ENCODE assay signal across 19 mouse cellular contexts in genomic region chr11:48991740-48992520, GRCm38 (mm10). TPM values are rescaled to one million over a fixed set of nuclear protein-coding genes. Genes with fewer than 3 reads are reported as not detected.
A peak's percentile ranks its signal among the peaks of the same experiment; 100 is the strongest.
DNase-seq lines count a peak whose midpoint lies in the region; ATAC-seq and TF ChIP-seq lines count a peak whose summit lies in the region.
"Not testable (repeated sequence)": the region's sequence is repeated elsewhere in the genome, so short reads cannot be mapped to it uniquely, and the experiment has no call there.
"Had no signal": no experiment of that assay in that cellular context is flagged by ENCODE, and none has a peak within 500 bp of the region (broad histone marks: within the 10 kb centered on the region; RNA-seq: fewer than 3 reads in every experiment).

Gm12185 (minus strand) TSS chr11:48992226.

- not testable (repeated sequence) for H3K36me3 ChIP-seq in heart, adult 2 months (ENCODE audit: control insufficient read depth, insufficient read depth, low read length); testis, adult 2 months (ENCODE audit: control insufficient read depth, insufficient read depth, low read length)

- H3K27me3 ChIP-seq in heart, adult 2 months (ENCODE audit: control insufficient read depth, insufficient read depth, low read length); testis, adult 2 months (ENCODE audit: control insufficient read depth, insufficient read depth, low read length): not testable (repeated sequence)

- ATAC-seq in erythroblast, adult 5-6 weeks (replicated peaks; ENCODE audit: low FRiP score, poor library complexity, severe bottlenecking): peak; percentile 61

- 32% methylated on average over 4 of the region's 4 CpGs for WGBS in heart, adult 2 months

- not testable (repeated sequence) for H3K9ac ChIP-seq in heart, adult 2 months (ENCODE audit: low read depth, low read length)

- not testable (repeated sequence) for TF ChIP-seq CTCF in heart, adult 2 months (IDR thresholded peaks at IDR 0.05); testis, adult 2 months (IDR thresholded peaks at IDR 0.05; ENCODE audit: control insufficient read depth, insufficient read depth, insufficient replicate concordance, low read depth, low read length)

- not testable (repeated sequence) for H3K79me2 ChIP-seq in heart, adult 2 months (replicated peaks; ENCODE audit: control insufficient read depth, insufficient read depth, low read length)

- H3K4me3 ChIP-seq in heart, adult 2 months: peak within 1 kb of the TSS; percentile 23; the same call in 1 of the 2 replicates
- not testable (repeated sequence) for H3K4me3 ChIP-seq in testis, adult 2 months (ENCODE audit: control insufficient read depth, low read depth, low read length)

- peak within 1 kb of the TSS; percentile 91 for H3K27ac ChIP-seq in heart, adult 2 months
- 0 out of 2 replicates have a peak within 1 kb of the TSS, but pooled peaks have one; percentile 29 for H3K27ac ChIP-seq in testis, adult 2 months (ENCODE audit: control insufficient read depth, insufficient read depth, low read depth, low read length)

- not testable (repeated sequence) for H3K4me1 ChIP-seq in heart, adult 2 months (ENCODE audit: control insufficient read depth, insufficient read depth, low read length); testis, adult 2 months (ENCODE audit: control insufficient read depth, insufficient read depth, low read length)

- intact Hi-C loops in heart, adult 2 months (cut with DNase I): loop anchor here (1.0 kb wide), 1 partner anchor 118 kb away; no protein-coding TSS in a partner anchor

- peak; percentile 21 for DNase-seq in ES-CJ7 (ENCODE audit: low read depth, low spot score)
- DNase-seq in heart, adult 2 months: not testable (repeated sequence)
- DNase-seq in kidney, adult 18-20 months: peak; percentile 16
- peak; percentile 16 to 54 for DNase-seq in kidney, postnatal 36 days
- DNase-seq in lung, postnatal 36 days: peak; percentile 23

- peak; percentile 41; the same call in 1 of the 2 replicates for TF ChIP-seq POLR2A in heart, adult 2 months (IDR thresholded peaks at IDR 0.05; ENCODE audit: insufficient read depth, low read depth, low read length)
- not testable (repeated sequence) for TF ChIP-seq POLR2A in testis, adult 2 months (IDR thresholded peaks at IDR 0.05; ENCODE audit: control insufficient read depth, low read depth, low read length)

- TF ChIP-seq EP300 in heart, adult 2 months (IDR thresholded peaks at IDR 0.05; ENCODE audit: insufficient read depth, low read depth, low read length): not testable (repeated sequence)

RNA-seq across cellular contexts. Expression of gene Gm12185, which starts in this region (rescaled TPM):
- 0.19 and 0.84 TPM in 2 replicates for total RNA-seq in erythroblast, adult 5-6 weeks (2015; ENCODE audit: low replicate concordance)
- 0.09 and 0.70 TPM in 2 replicates for total RNA-seq in erythroblast, adult 5-6 weeks (2017; ENCODE audit: low replicate concordance)
- total RNA-seq in heart, adult 2 months (2021): 1 to 10 TPM; 1.1 to 1.8 TPM
- polyA plus RNA-seq in heart, adult 2 months (2012; rRNA removed): 0.29 and 0.78 TPM in 2 replicates
- not detected in 2 replicates for polyA plus RNA-seq in testis, adult 2 months (2012; rRNA removed)
- total RNA-seq: layer of hippocampus, postnatal 14 days had no signal
- polyA plus RNA-seq: embryonic facial prominence, embryonic 11.5 days; erythroblast, embryonic 14.5 days; forebrain, embryonic 15.5 days; heart, embryonic 14.5 days; hindbrain, embryonic 15.5 days; intestine, embryonic 16.5 days; limb, embryonic 11.5 days; lung, embryonic 16.5 days; midbrain, embryonic 13.5 days; neural tube, embryonic 14.5 days; stomach, embryonic 14.5 days had no signal

Comparison
In these comparisons a context has a peak if more than half of its experiments do, and no peak if none do; other contexts are left out.
1. Peak in ATAC-seq in erythroblast, adult 5-6 weeks; RNA of the gene not detected or under 1 TPM.